Mouse (Mus musculus): Measurements from ENCODE around the gene Ezh1.

- TF ChIP-seq TAL1 (IDR thresholded peaks at IDR 0.05; ENCODE audit: low read length) (no peak), GATA1 (IDR thresholded peaks at IDR 0.05; ENCODE audit: low read length) (no peak)
Observed at GRCm38 (mm10) chr11:101143338-101144225, 82.7 kb downstream of the Ezh1 start.

All from erythroblast, embryonic 14.5 days (primary cell).